Mouse (Mus musculus) kidney, postnatal 36 days (tissue): ENCODE data around the gene Ltb4r1.

Experiments
- DNase-seq, 2 experiments: peaks; one replicate each; pipeline ENCODE4 v3.0.0; 2021 to 2022; ENCODE audit warnings: mixed read lengths in 2 of 2

Ltb4r1 gene

DNA sequence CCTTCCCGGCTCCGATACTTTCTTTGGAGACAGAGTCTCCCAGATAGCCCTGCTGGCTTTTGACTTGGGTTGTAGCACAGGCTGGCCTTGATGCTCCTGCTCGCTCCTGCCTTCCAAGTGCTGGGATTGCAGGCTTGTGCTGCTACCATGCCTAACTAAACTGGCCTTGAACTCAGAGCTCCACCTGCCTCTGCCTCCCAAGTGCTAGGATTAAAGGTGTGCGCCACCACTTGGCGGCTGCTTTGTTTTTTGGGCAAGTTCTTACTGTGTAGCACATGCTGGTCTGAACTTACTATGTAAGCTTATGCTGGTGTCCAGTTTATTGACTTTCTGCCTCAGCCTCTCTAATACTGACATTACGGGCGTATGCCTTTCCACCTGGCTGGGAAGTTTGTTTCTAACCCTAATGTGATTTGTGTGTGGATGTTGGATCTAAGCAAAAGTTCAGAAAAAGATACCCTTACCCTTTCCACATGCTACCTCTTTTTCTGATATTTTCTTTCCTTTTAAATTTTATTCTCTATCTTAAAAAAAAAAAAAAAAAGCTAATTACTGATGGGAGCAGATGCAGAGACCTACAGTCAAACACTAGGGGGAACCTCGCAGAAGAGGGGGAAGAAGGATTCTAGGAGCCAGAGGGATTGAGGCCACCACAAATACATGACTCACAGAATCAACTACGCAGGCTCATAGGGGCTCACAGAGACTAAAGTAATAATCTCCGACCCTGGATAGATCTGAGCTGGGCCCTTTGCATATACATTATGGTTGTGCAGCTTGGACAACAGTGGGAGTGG, 18.5 kb upstream of the Ltb4r1 start:
- no peak for DNase-seq

DNA sequence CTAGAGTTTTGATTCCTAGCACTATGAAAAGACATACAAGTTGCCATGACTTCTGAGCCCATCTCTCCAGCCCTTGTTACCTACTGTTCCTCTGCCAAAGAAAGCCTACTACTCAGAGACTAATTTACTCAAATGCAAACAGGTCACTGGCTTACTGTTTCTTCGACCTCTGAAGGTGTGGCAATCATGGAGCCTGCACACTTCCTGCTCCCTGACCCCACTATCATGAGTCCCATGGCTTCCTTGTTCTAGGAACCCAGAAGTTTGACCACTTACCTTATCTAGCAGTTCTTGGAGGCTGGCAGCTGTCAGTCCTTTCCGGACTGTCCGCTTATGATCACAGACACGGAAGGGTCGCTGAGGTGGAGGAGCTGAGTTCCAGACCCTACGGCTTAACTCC, 8.2 kb upstream of the Ltb4r1 start:
- DNase-seq: no peak

DNA sequence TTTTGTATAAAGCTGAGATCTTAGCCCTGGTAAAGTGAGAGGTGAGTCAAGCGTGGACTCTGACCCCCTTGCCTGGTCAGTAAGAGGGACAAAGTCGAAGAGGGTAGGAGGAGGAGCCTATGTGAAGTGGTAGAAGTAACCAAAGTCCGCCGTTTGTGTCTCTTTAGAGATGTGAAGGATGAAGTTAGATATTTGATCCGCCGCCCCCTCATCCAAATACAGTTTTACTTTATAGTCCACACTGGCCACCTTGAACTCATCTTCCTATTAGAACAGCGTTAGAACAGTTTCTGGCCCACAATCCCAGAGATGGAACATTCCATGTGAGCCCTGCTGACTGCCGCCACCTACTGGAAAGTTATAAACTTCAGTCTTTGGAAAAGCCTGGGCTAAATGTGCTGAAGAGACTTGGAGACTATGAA, 7.4 kb upstream of the Ltb4r1 start, which contains the start of gene Cideb:
Gene Cideb, minus strand, starts transcription at position 96 of the 422 bp plus-strand sequence.
- DNase-seq: peak; percentile 77 to 88

DNA sequence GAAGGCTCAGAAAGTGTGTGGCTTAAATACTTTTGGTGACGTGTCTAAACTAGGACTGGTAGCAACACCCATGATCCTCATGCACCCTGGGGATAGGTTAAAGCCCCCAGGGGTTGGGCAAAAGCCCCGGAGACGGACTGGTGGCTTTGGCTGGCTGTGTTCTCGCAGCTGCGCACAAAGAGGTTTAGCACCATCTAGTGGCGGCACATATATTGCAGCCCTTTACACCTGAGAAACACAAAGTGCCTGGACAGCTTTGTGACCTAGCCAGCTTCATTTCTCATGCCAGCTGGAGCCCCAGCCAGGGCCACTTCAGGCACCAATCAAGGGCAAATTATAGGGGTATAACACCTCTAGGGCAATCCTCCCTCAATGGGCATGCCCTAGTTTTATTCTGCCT, 5.6 kb upstream of the Ltb4r1 start:
- peak; percentile 90 to 95 for DNase-seq

DNA sequence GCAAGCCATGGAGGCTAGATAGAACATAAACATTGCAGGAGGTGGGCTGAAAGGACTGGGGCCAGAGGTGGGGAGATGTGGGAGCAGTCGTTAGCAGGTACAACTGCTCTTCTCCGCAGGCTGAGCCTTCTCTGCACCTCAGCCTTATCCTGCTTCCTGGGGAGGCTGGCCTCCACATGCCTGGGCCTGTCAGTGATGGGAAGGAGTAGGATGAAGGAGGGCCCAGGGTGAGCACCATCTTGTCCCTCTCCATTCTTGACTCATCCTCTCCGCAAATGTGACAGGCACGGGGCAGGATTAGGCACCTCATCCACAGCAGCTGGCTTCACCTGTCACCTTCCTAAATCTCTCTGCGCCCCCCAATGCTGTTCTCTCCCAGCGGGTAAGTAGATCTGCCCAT, 4.6 kb upstream of the Ltb4r1 start, which contains the start of gene Ltb4r2:
Gene Ltb4r2, plus strand, starts transcription at position 266 of the 400 bp plus-strand sequence.
- no peak for DNase-seq

DNA sequence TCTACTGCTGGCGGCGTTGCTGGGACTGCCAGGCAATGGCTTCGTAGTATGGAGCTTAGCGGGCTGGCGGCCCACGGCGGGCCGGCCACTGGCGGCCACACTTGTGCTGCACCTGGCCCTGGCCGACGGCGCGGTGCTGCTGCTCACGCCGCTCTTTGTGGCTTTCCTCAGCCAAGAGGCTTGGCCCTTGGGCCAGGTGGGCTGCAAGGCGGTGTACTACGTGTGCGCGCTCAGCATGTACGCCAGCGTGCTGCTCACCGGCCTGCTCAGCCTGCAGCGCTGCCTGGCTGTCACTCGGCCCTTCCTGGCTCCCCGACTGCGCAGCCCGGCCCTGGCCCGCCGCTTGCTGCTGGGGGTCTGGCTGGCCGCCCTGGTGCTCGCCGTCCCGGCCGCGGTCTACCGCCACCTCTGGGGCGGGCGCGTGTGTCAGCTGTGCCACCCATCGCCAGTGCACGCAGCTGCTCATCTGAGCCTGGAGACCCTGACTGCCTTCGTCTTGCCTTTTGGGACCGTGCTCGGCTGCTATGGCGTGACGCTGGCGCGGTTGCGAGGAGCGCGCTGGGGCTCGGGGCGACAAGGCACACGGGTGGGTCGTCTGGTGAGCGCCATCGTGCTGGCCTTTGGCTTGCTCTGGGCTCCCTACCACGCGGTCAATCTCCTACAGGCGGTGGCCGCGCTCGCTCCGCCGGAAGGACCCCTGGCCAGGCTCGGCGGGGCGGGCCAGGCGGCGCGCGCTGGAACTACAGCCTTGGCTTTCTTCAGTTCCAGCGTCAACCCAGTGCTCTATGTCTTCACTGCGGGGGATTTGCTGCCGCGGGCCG, 3.6 kb upstream of the Ltb4r1 start:
- peak; percentile 39 to 71 for DNase-seq

DNA sequence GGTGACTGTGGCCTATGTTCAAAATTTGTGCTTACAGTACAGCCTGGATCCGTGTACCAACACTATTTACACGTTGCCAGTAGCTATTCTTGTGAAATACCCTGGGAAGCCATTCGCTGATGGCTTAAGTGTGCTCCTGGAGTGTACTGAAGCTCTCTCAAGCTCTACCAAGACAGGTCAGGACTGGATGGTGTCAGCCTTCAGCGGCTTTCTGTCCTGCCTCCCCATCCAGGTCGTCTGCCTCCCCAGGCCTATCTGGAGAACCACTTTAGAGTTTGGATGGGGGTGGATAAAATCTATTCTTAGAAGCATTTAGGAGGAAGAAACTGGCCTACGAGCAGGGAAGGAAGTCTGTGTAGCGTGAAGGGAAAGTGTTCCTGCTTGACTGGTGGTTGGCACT, 2.6 kb upstream of the Ltb4r1 start:
- DNase-seq: no peak

DNA sequence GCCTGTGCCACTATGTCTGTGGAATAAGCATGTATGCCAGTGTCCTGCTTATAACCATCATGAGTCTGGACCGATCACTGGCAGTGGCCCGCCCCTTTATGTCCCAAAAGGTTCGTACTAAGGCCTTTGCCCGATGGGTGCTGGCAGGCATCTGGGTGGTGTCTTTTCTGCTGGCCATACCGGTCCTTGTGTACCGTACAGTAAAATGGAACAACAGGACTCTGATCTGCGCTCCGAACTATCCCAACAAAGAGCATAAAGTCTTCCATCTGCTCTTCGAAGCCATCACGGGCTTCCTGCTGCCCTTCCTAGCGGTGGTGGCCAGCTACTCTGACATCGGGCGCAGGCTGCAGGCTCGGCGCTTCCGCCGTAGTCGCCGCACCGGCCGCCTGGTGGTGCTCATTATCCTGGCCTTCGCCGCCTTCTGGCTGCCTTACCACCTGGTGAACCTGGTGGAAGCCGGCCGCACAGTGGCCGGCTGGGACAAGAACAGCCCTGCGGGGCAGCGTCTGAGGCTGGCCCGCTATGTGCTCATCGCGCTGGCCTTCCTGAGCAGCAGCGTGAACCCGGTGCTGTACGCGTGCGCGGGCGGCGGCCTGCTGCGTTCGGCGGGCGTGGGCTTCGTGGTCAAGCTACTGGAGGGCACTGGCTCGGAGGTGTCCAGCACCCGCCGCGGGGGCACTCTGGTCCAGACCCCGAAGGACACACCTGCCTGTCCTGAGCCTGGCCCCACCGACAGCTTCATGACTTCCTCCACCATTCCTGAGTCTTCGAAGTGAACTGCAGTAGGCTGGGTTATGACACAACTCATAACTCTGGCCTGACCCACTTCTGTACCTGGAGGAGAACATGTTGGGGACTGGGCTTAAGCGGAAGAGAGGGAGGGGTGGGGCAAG, 2.0 kb downstream of the Ltb4r1 start:
- peak; percentile 81 to 88 for DNase-seq

DNA sequence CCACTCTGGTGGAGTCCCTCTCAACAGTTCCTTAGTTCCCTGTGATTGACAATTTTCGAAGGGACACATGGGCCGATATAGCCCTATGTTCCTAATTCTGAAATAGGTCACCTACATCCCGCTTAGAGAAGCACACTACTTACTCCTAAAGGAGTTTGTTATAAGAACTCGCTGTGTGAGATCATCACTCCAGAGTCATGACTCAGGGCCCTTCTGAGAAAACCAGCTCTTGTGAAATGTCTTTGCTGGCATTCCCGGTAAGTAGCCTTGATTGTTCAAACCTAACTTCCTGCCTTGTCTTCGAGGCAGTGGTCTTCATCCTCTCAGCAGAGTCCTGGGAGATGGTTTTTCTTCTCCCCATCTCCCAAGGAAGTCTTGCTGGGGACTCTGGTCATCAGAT, 2.8 kb downstream of the Ltb4r1 start:
- DNase-seq: no peak

DNA sequence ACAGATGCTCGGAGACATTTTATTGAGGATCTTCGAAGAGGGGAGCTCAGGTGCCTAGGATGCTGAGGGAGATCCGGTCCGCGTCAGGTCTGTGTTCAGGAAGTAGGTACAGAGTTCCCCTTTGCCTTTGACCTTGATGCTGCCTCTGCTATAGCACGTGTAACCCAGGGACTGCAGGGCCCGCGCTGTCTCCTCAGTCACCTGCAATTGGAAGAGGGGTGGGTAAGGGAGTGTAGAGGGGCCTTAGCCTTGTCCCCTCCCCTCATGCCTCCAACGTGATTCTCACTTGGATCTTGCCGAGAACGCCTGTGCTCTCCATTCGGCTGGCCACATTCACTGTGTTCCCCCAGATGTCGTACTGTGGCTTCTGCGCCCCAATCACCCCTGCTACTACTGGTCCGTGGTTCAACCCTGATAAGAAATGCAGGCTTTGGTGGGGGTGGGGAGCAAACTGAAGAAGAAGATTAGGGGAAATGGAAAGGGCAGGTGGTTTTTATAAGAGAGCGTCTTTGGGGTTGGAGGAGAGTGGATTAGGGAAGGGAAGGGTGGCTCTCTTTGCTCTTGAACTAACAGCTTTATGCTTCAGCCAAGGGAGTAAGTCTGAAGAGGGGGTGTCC, 3.4 kb downstream of the Ltb4r1 start:
- no peak for DNase-seq

DNA sequence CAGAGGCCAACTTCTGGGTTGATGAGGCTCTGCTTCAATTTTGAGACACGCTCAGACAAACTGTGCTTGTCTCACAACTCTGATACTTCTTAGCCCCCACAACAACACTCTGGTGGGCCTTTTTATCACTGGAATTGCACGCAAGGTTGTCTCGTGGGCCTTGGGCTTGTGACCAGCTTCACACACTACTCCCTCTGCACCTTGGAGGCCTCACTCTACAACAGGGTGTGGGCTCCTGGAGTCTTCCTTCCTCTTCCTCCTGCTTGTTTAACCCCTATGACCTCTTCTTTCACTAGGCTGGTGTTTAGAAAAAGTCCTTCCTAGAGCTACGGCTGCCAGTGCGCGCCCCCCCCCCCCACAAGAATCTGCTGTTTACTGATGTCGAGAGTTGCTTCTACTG, 10.9 kb downstream of the Ltb4r1 start:
- DNase-seq: no peak

DNA sequence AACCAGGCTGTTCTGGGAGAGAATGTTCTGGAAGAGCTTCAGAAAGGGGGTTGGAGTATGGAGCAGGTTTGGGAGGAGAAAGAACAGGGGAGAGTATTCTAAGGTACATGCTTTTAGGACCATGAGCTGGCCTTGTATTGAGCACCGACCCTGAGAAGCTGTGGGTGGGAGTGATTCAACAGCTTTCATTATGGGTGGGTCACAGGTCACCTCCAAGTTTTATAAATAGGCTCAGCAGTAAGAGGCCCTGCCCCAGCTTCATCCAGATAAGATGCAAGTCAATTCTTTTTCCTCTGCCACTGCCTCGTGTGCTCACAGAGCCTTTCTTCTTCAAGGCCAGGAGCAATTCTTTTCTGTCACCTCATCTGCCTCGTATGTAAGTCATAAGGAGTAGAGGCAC, 11.4 kb downstream of the Ltb4r1 start:
- no peak for DNase-seq

DNA sequence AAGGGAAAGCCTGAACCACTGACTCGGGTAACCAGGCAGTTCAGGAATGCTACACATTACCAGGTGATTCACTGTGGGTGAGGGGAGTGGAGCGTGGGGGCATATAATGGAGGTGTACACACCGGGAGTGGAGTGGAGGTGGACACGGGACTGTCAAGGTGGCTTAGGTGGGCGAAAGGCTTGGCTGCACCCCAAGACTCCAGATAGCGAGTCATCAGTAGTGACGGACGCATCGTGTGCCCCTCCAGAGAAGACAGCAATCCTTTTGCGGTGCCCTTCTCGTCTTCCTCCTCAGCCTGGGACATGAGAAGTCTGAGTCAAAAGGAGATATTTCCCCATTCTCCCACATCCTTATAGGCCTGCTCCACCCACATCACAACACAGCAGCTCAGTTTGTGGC, 12.0 kb downstream of the Ltb4r1 start:
- DNase-seq: no peak

DNA sequence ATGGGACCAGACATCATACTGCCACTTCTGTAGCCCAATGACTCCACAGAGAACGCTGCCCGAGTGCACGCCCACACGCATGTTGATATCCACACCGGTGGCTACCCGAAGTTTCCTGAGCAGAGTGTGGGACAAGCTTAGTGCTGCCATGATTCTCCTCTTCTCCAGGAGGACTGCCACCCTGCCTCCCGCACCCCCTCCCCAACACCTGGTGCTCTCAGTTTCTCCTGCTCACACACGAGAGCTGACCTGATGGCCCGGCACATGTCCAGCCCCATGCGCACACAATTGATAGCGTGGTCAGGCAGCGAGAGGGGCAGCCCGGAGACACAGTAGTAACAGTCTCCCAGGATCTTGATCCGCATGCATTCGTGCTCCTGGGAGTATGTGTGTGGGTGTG, 12.9 kb downstream of the Ltb4r1 start:
- DNase-seq: no peak

DNA sequence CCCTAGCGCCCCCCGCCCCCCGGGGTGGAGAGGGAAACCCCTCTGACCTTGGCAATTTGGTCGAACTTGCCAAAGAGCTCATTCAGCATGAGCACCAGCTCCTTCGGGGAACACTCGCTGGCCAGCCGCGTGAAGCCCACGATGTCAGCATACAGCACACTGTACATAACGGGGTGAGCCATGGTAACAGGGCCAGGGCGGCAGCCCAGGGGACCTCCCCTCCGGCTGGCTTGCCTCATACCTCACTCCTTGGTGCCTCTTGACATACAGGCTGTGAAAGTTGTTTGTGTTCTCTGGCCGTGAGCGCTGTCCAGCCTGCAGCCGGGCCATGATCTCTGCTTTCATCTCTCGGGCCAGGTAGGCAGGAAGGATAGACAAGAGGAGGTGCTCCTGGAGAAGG, 13.9 kb downstream of the Ltb4r1 start:
- DNase-seq: no peak

DNA sequence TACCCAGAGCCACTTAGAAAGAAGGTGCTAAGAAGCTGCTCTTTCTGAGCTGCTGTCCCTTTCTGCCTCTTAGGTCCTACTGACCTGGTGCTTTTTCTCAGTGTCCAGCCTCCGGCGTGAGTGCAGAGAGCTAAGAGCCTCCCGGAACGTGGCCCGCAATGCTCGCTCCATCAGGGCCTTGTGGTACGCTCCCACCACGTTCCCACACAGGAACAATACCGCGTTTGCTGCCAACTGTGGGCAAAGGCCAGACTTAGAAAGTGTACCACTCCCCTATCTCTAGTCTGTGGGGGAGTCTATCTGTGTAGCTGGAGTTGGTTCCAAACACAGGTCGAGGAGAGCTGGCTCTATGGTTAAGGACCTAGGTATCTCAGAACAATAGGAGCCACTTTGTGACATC, 15.0 kb downstream of the Ltb4r1 start:
- no peak for DNase-seq

DNA sequence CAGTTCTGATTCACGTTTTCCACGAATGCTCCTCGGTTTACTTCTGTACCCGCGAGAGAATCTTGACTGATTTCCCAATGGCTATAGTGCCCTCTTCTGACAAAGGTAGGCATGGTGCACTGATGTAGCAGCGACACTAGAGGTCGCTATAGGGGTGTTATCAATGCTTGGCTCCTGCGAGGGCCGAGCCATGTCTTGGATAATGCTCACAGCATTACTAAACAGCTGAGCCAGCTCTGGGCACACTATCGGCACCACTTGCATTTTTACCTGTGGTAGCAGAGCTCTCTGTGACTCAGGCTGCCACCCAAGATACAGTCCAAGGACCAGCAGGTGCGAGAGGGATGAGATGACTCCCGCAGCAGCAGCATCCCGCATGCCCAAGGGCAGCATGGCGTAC, 15.5 kb downstream of the Ltb4r1 start:
- peak; percentile 76 to 78 for DNase-seq

DNA sequence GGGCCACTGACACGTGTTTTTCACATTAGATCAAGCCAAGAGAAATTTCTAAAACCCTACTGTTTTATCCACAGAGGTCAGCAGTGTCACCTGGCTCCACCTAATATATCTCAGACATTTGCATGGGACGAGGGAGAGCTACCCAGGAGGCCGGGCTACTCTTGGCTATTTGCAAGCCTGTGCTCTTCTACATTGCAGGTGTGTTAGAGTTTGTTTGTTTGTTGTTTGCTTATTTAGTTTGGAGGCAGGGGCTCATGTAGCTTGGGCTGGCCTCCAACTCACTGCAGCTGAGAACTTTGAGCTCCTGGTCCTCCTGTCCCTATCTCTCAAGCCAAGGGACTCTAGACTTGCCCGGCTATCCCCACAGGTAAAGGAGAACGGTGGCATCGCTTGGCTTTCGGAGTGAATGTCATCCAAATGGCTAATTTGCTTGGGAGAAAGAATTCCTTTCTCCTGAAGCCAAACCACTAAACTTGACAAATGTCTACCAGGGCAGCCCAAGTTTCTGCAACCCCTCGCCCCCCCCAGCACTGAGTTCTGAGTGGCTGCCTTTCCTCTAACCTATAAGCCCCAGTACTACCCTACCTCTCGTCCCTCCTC, 16.7 kb downstream of the Ltb4r1 start:
- no peak for DNase-seq

DNA sequence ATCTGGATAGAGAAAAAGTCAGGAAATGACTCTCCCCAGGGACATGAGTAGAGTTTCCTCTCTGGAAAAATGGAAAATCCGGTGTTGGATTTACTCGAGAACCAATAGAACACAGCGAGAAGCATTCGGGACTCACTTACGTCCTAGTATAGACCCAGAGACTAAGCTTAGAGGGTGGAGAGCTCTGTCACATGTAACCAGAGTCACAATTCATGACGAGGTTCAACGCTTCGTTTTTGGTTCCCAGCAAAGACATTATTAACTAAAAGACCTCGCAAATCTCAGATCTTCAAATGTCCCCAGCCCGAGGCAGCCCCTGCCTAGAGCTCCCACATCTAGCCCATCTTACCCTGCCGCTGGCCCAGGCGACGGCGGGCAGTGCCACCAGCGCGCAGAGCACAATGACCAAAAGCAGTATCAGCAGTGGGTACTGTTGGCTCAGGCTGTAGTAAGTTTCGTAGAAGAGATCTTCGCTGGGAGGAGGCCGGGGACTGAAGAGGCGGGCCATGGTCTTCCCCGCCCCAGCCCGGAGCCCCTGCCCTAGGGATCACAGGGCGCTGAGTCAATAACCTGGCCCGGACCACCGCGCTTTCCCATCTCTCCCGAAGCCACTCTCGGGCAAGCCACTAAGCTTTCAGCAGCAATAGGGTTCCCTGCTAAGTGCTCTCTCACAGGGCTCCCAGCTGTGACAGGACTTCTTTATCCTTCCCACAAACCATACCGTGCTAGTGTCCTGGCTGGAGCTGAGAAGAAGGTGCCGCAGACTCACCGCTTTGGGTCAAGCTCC, 17.6 kb downstream of the Ltb4r1 start:
- peak in 1 of 2 experiments; percentile 74 for DNase-seq

DNA sequence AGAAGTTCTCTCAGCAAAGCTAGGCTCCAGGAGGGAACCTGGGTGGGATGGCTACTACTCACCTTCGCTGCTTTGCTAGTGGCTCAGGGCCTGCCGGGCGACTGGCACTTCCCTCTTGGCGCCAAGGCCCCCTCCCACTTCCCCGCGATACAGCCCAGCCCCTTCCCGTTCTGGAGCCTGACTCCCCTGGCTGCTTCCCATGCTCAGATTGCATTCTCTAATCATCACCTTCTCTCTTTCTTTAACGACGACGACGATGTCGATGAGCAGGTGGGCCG, 18.1 kb downstream of the Ltb4r1 start, which contains the start of gene Adcy4:
Gene Adcy4, minus strand, starts transcription at position 138 of the 278 bp plus-strand sequence.
- peak in 1 of 2 experiments; percentile 48 for DNase-seq

DNA sequence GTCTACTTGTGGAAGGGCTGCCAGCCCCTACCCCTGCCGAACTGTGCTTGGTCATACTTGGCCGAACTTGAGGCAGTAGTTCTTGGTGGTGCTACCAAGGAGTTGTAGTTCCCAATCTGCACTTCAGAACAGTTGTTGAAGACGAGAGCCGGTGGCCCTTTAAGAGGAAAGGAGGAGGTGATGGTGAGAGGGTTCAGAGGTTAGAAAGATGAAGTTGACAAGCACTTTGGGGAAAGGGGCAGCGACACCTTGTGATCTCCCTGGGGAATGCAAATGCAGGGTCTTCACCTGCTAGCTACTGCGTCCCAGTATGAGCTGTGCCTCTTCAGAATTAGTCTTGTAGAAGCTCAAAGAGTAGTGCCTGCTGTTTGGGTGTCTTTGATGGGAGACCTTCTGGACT, 19.4 kb downstream of the Ltb4r1 start:
- no peak for DNase-seq
